8 mouse cellular contexts compared by ENCODE assay signal in genomic region chr3:79629416-79629730, GRCm38 (mm10). TPM values are rescaled to one million over a fixed set of nuclear protein-coding genes. Genes with fewer than 3 reads are reported as not detected.
A peak's percentile ranks its signal among the peaks of the same experiment; 100 is the strongest.
DNase-seq lines count a peak whose midpoint lies in the region; ATAC-seq and TF ChIP-seq lines count a peak whose summit lies in the region.

Gene Etfdh, minus strand, starts transcription at chr3:79629500.

- peak; percentile 45 for ATAC-seq in embryonic facial prominence, embryonic 15.5 days (ENCODE audit: insufficient number of reproducible peaks, low FRiP score, low TSS enrichment, low read depth)
- peak; percentile 11 for ATAC-seq in limb, embryonic 12.5 days (ENCODE audit: insufficient number of reproducible peaks, insufficient read depth, low FRiP score, low TSS enrichment, low read depth)
- no peak; the same call in 1 of the 2 replicates for ATAC-seq in midbrain, embryonic 12.5 days (ENCODE audit: low FRiP score, low read depth)
- peak; percentile 16; the same call in 1 of the 2 replicates for ATAC-seq in stomach, embryonic 16.5 days (ENCODE audit: insufficient read depth, low FRiP score)

- H3K4me2 ChIP-seq in embryonic facial prominence, embryonic 15.5 days (replicated peaks), result peak within 1 kb of the TSS; percentile 75
- peak within 1 kb of the TSS; percentile 85 for H3K4me2 ChIP-seq in limb, embryonic 12.5 days
- H3K4me2 ChIP-seq in midbrain, embryonic 12.5 days (replicated peaks), result peak within 1 kb of the TSS; percentile 87
- peak within 1 kb of the TSS; percentile 86 for H3K4me2 ChIP-seq in stomach, embryonic 16.5 days (ENCODE audit: low read depth, low read length)

- no peaks in the 10 kb centered on the region for H3K27me3 ChIP-seq in embryonic facial prominence, embryonic 15.5 days
- no peaks in the 10 kb centered on the region for H3K27me3 ChIP-seq in limb, embryonic 12.5 days
- H3K27me3 ChIP-seq in midbrain, embryonic 12.5 days, result no peaks in the 10 kb centered on the region
- H3K27me3 ChIP-seq in stomach, embryonic 16.5 days (ENCODE audit: control insufficient read depth, insufficient read depth, low read length), result no peaks in the 10 kb centered on the region

- no peak for TF ChIP-seq POLR2A in brain, embryonic 14.5 days (IDR thresholded peaks at IDR 0.05; ENCODE audit: borderline replicate concordance, extremely low read depth, insufficient read depth, insufficient read length, poor library complexity, severe bottlenecking)

- peak within 1 kb of the TSS; percentile 70 for H3K9ac ChIP-seq in embryonic facial prominence, embryonic 15.5 days
- peak within 1 kb of the TSS; percentile 73 for H3K9ac ChIP-seq in limb, embryonic 12.5 days (replicated peaks)
- peak within 1 kb of the TSS; percentile 78 for H3K9ac ChIP-seq in midbrain, embryonic 12.5 days (replicated peaks)
- peak within 1 kb of the TSS; percentile 90 for H3K9ac ChIP-seq in stomach, embryonic 16.5 days (ENCODE audit: low read length)

- WGBS in embryonic facial prominence, embryonic 15.5 days, result under 1% methylated on average over 11 of the region's 11 CpGs
- 0% methylated on average over 11 of the region's 11 CpGs for WGBS in limb, embryonic 12.5 days
- 2% methylated on average over 11 of the region's 11 CpGs for WGBS in midbrain, embryonic 12.5 days
- 2% methylated on average over 11 of the region's 11 CpGs for WGBS in stomach, embryonic 16.5 days

- H3K4me1 ChIP-seq in embryonic facial prominence, embryonic 15.5 days, result peaks cover 8% of the 10 kb centered on the region; the same call in 1 of the 2 replicates
- H3K4me1 ChIP-seq in limb, embryonic 12.5 days (replicated peaks), result no peaks in the 10 kb centered on the region; the same call in 1 of the 2 replicates
- peaks cover 11% of the 10 kb centered on the region for H3K4me1 ChIP-seq in midbrain, embryonic 12.5 days
- 0 out of 2 replicates have a peak, but pooled peaks cover 2% of the 10 kb centered on the region for H3K4me1 ChIP-seq in stomach, embryonic 16.5 days (ENCODE audit: control insufficient read depth, insufficient read depth, low read length)

- DNase-seq in ES-CJ7 (ENCODE audit: low read depth, low spot score), result peak; percentile 55
- DNase-seq in brain, embryonic 14.5 days (ENCODE audit: low read depth), result peak; percentile 92
- peak; percentile 51 for DNase-seq in heart, adult 8-10 months (ENCODE audit: low spot score)
- DNase-seq in kidney, adult 9 months, result peak; percentile 62

- peak within 1 kb of the TSS; percentile 79 for H3K4me3 ChIP-seq in embryonic facial prominence, embryonic 15.5 days (replicated peaks)
- H3K4me3 ChIP-seq in limb, embryonic 12.5 days (replicated peaks), result peak within 1 kb of the TSS; percentile 64
- peak within 1 kb of the TSS; percentile 73 for H3K4me3 ChIP-seq in midbrain, embryonic 12.5 days
- H3K4me3 ChIP-seq in stomach, embryonic 16.5 days (replicated peaks; ENCODE audit: low read length), result peak within 1 kb of the TSS; percentile 84

- H3K27ac ChIP-seq in embryonic facial prominence, embryonic 15.5 days (replicated peaks), result peak within 1 kb of the TSS; percentile 90
- peak within 1 kb of the TSS; percentile 77 for H3K27ac ChIP-seq in limb, embryonic 12.5 days
- H3K27ac ChIP-seq in midbrain, embryonic 12.5 days (replicated peaks), result peak within 1 kb of the TSS; percentile 77
- H3K27ac ChIP-seq in stomach, embryonic 16.5 days (ENCODE audit: low read length), result peak within 1 kb of the TSS; percentile 85

- H3K9me3 ChIP-seq in embryonic facial prominence, embryonic 15.5 days (replicated peaks), result 0 out of 2 replicates have a peak, but pooled peaks cover 5% of the 10 kb centered on the region
- H3K9me3 ChIP-seq in limb, embryonic 12.5 days, result 0 out of 2 replicates have a peak, but pooled peaks cover 9% of the 10 kb centered on the region
- 0 out of 2 replicates have a peak, but pooled peaks cover 10% of the 10 kb centered on the region for H3K9me3 ChIP-seq in midbrain, embryonic 12.5 days
- peaks cover 3% of the 10 kb centered on the region; the same call in 1 of the 2 replicates for H3K9me3 ChIP-seq in stomach, embryonic 16.5 days (replicated peaks; ENCODE audit: control insufficient read depth, low read length)

- H3K36me3 ChIP-seq in embryonic facial prominence, embryonic 15.5 days, result peaks cover 25% of the 10 kb centered on the region
- H3K36me3 ChIP-seq in limb, embryonic 12.5 days, result peaks cover 29% of the 10 kb centered on the region
- peaks cover 26% of the 10 kb centered on the region for H3K36me3 ChIP-seq in midbrain, embryonic 12.5 days
- H3K36me3 ChIP-seq in stomach, embryonic 16.5 days (ENCODE audit: control insufficient read depth, insufficient read depth, low read length), result peaks cover 26% of the 10 kb centered on the region

- TF ChIP-seq CTCF in brain, embryonic 14.5 days (IDR thresholded peaks at IDR 0.05; ENCODE audit: borderline replicate concordance, extremely low read depth, insufficient read depth, insufficient read length), result no peak

RNA-seq across cellular contexts. Expression of gene Etfdh, which starts in this region (rescaled TPM):
- polyA plus RNA-seq in brain, embryonic 14.5 days (2012; rRNA removed), result 28.7 and 28.8 TPM in 2 replicates
- polyA plus RNA-seq in embryonic facial prominence, embryonic 15.5 days (2015; fragmentation: Nextera tagmentation; extraction: Ambion mirVana), result 49.2 and 54.6 TPM in 2 replicates
- 100 to 1,000 TPM; 563 to 663 (median 598) TPM for total RNA-seq in heart, adult 8-10 months (2022)
- polyA plus RNA-seq in limb, embryonic 12.5 days (2016; fragmentation: Nextera tagmentation; extraction: Ambion mirVana), result 45.0 and 46.8 TPM in 2 replicates
- polyA plus RNA-seq in midbrain, embryonic 12.5 days (2016; fragmentation: Nextera tagmentation; extraction: Ambion mirVana), result 45.2 and 48.2 TPM in 2 replicates
- 74.8 TPM in 2 replicates for polyA plus RNA-seq in stomach, embryonic 16.5 days (2015; fragmentation: Nextera tagmentation; extraction: Ambion mirVana)
